Mouse (Mus musculus) gastrocnemius, adult 2 months (tissue): Measurements from ENCODE around the gene Lyrm1. TPM values are rescaled to one million over a fixed set of nuclear protein-coding genes. Genes with fewer than 3 reads are reported as not detected.

Experiments used
- DNase-seq: peaks from one replicate; pipeline ENCODE4 v3.0.0; 2022
- H3K27ac ChIP-seq: fragments of 200-600 bp; 2 replicates; pipeline ENCODE4 v1.8.1; 2022; ENCODE audit warnings: mild to moderate bottlenecking
- H3K4me3 ChIP-seq: fragments of 200-600 bp; 2 replicates; pipeline ENCODE4 v1.8.1; 2022; ENCODE audit warnings: mild to moderate bottlenecking, moderate library complexity
- CTCF ChIP-seq: fragments of 200-600 bp; IDR thresholded peaks from 2 replicates; pipeline ENCODE4 v1.8.1; 2022; ENCODE audit warnings: antibody characterized with exemption, mild to moderate bottlenecking, moderate library complexity
- intact Hi-C: fragments of 180-260 bp; cut with DNase I; formaldehyde crosslinking; loops from one replicate; pipeline ENCODE4 v1.15.1; 2025
- total RNA-seq, 2 experiments: library from RNA; stranded (reverse); gene quantifications; 2 replicates each; pipeline ENCODE4 v1.2.3; 2021

Lyrm1 gene
- total RNA-seq, 2 experiments from 2014 or later = 11.8 to 12.8 TPM

DNA sequence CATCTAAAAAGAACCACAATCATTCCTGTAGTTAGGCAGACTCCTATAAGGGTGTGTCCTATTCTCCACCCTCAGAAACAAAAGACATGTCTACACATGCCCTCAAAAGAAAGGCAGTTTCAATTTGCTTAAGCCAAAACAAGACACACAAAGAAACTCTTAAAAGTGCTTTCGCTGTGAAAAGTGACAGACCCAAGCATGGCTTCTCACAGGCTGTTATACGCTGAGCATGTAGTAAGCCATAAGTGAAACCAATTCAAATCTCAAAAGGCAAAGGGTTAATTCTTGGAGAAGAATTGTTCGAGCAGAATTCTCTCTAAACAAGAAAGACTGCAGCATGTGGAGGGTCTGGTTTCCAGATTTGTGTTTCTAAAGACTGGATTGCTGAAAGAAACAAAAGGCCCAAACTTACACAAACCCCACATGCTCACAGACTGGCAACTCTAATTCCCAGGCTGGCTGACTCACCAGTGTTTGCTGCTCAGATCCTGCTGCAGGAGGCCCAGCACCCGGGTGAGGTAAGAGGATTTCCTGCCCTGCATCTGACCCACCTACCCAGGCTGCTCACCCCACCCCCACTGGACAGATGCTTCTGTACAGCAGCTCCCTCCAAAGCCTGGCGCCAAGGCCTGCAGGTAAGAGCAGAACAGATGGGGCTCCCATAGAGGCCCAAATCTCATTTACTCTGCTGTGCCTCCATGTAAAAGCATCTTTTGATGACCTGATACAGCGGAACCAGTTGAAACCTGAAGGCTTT, 34.1 kb upstream of the Lyrm1 start:
- no peak for TF ChIP-seq CTCF
- H3K4me3 ChIP-seq = peak overlapping the region; percentile 3; the same call in 1 of the 2 replicates
- intact Hi-C loops = loop anchor here (5.0 to 10.0 kb wide), 2 partner anchors 36 to 103 kb away; partner anchors contain the start of genes Dcun1d3 and Lyrm1
- peak; percentile 62 for DNase-seq
- peak overlapping the region; percentile 78 for H3K27ac ChIP-seq

DNA sequence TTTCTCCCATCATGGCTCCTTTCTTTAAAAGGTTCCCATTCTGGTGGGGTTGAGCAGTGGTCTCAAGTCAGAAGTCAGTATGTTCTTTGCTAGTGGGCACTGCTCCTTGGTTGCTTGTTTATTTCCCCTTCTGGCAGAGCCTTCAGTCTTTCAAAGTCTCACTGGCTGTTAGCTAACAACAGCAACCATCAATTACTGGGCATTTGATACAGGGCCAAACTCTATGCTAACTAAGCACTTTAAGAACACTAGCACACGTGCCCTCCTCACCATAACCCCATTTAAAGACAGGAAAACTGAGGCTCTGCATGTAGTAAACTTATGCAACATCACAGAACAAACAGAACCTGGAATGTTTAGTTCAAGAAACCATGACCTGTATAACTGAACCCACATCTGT, 33.5 kb upstream of the Lyrm1 start:
- intact Hi-C loops = loop anchor here (5.0 to 10.0 kb wide), 2 partner anchors 35 to 103 kb away; partner anchors contain the start of genes Dcun1d3 and Lyrm1
- no peak for DNase-seq
- no peak for TF ChIP-seq CTCF
- H3K4me3 ChIP-seq = no peak overlapping the region
- H3K27ac ChIP-seq = peak overlapping the region; percentile 78

DNA sequence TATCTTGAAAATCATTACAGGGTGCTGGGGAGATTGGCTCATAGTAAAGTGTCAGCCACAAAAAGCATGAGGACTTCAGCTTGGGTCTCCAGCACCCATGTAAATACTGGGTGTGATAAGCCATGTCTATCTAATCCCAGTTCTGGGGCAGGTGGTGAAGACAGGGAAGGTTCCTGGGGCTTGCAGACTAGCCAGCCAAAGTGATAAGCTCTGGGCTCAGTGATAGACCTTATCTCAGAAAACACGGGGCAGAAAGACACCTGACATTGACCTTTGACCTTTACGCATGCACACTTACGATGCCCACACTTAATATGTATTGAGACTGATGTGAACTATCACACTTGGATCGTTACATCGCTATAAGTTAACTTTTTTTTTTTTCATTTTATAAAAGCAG, 31.2 kb upstream of the Lyrm1 start:
- Histone ChIP-seq H3K4me3 (no peak overlapping the region), H3K27ac (no peak overlapping the region)
- no peak for TF ChIP-seq CTCF
- intact Hi-C loops = loop anchor here (5.0 to 10.0 kb wide), 2 partner anchors 33 to 100 kb away; partner anchors contain the start of genes Dcun1d3 and Lyrm1
- DNase-seq = no peak

DNA sequence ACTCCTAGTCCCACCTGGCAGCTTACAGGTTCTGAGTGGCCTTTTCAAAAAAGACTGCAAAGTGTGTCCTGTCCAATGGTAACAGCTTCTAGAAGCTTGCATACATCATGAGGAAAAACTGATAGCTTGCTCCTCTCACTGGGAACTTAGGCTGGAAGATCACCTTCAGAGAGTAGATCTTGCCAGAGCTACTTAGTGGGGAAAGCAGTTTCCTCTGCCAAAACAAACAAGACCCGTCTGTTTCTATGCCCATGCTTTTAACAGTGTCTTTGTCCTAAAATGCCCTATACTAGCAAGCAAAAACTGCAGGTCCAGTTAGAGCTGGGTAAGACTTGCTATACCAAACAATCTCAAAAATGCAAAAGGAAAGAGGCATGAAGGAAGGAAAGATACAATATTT, 29.5 kb upstream of the Lyrm1 start:
- no peak for DNase-seq
- no peak overlapping the region for H3K4me3 ChIP-seq
- no peak for TF ChIP-seq CTCF
- intact Hi-C loops = loop anchor here (10.0 kb wide), 1 partner anchor 99 kb away; no protein-coding TSS in a partner anchor
- H3K27ac ChIP-seq = no peak overlapping the region

DNA sequence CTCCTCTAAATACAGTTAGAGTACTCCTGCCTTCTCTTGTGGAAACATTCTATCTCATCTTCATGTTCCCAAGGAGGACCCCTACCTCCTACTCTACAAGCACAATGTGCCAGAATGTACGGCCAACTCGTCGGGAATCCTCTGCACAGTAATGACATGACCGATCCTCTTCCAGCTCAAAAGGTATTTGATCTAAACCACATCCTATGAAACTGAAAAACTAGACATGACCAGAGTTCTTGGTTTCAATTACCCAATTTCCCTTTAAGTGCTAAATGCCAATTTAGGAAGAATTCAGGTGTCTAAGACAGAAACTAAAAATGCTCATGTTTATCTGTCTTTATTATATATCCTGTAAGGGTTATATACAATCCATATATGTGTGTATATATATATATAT, 23.5 kb upstream of the Lyrm1 start:
- Histone ChIP-seq H3K27ac (no peak overlapping the region), H3K4me3 (no peak overlapping the region)
- no peak for DNase-seq
- no peak for TF ChIP-seq CTCF
- intact Hi-C loops = no loop called here

DNA sequence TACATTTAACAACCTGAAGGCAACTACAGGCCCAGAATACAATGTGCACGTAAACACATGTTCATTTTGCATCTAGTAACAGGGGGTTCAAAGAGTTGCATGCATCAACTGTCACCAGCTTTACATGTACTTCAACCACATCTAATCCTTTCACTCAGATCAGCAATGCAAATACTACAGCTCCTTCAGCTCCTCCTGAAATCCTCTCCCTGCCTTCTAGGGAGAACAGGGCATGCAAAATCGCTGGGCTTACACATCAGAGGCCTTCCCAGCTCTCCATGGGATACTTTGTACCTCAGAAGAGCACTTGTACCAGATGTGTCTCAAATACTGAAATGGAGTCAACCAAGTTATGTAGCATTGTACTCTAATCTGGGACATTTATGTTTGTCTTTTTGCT, 22.6 kb upstream of the Lyrm1 start:
- intact Hi-C loops = no loop called here
- no peak for TF ChIP-seq CTCF
- no peak overlapping the region for H3K4me3 ChIP-seq
- no peak overlapping the region for H3K27ac ChIP-seq
- no peak for DNase-seq

DNA sequence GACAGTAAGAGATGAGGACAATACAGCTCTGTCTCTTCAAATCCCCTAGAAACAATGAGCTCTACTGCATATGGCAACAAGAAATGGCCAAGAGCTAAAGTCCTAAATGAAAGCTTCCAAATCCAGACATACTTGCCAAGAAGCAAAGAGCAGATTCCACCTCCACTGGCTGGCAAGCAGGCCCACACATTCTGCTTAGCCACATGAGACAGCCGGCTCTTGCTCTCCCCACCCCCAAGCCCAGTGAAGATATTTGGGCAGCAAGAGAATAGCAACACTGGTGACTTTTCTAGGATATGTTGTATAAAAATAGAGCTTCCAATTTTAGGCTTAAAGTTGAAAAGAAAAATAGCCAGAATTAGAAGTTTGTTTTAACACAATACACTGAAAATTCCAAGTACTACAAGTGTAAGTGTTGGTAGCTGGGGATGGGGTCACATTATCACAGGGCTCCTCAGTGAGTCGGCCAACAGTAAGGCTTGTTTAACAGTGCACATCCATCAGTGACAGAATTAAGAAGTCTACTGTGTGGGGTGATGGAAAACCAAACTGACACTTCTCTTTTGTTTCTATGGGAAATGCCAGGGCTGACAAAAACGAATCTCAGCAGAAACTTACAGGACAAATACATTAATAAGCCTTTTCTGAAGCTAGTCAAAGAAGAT, 19.8 kb upstream of the Lyrm1 start:
- TF ChIP-seq CTCF = no peak
- Histone ChIP-seq H3K27ac (peak overlapping the region; percentile 61; the same call in 1 of the 2 replicates), H3K4me3 (no peak overlapping the region)
- peak; percentile 54 for DNase-seq
- intact Hi-C loops = no loop called here

DNA sequence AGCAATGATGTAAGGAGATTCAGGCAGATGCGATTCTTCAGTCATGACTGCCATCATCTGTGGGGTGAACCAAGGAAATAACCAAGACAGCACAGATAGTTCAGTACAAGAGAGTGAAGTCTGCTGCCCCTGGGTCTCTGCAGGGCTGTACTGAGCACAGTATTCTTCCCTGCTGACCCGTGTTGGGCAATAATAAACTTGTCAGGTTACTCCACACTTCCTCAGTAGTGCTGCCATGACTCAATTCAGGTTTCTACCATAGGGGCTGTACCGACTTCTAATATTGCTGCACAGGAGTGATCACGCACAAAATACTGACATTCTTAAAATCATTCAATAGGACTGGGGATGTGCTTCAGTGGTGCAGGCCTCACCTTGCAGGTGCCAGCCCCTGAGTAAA, 16.5 kb upstream of the Lyrm1 start:
- Histone ChIP-seq H3K4me3 (no peak overlapping the region), H3K27ac (peak overlapping the region; percentile 73)
- no peak for DNase-seq
- intact Hi-C loops = no loop called here
- TF ChIP-seq CTCF = no peak

DNA sequence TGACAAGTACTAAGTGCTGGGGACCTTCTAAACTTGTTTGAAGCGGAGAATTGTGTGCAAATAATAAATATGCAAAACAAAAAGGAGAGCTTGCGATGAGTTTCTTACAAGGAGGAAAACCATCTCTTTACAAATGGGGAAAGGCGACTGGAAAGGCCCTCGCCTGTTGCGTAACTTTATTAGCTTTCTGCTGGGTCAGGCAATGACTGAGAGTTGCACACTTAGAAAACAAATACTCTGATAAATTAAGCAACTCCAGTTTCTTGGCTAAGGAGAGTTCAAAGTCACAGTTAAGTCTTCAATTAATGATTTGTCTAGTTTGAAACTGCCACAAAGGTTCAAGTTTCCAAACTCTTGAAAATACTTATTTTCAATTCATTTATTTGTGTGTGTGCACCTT, 15.3 kb upstream of the Lyrm1 start:
- H3K4me3 ChIP-seq = no peak overlapping the region
- intact Hi-C loops = no loop called here
- H3K27ac ChIP-seq = peak overlapping the region; percentile 73
- DNase-seq = peak; percentile 49
- no peak for TF ChIP-seq CTCF

DNA sequence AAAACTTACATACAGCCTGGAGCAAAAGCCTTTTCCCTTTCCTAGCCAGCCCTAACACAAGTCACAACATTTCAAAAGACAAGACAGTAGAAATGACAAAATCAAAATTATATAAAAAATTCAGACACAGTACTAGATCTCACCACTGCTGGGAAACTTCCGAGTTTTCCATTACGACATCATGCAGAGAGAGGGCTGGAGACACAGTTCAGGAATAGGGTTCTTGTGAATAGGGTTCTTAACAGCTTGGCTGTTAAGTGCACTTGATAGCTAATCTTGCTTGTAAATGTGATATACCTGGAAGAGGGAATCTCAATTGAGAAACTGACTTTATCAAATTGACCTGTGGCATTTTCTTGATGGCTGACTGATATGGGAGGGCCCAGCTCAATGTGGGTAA, 14.4 kb upstream of the Lyrm1 start:
- Histone ChIP-seq H3K27ac (peak overlapping the region; percentile 73; the same call in 1 of the 2 replicates), H3K4me3 (no peak overlapping the region)
- intact Hi-C loops = no loop called here
- no peak for TF ChIP-seq CTCF
- DNase-seq = no peak

DNA sequence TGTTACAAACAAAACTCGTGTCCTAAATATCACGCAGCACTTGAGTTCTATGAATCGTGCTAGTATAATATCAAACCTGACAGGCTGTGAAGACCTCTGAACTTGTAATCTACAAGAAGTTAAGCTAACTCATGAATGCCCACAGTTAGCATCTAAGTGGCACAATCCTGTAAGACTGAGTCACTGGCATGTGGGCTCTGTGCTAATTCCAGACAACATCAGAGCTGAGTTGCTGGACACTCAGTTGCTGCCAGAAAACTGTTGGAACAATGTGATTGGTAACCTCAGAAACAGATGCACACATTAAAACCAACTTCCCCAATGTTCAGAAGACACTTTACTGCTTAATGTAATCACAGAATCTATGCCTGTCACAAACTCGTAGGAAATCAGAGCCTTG, 7.8 kb upstream of the Lyrm1 start:
- no peak for DNase-seq
- intact Hi-C loops = no loop called here
- no peak for TF ChIP-seq CTCF
- no peak overlapping the region for H3K4me3 ChIP-seq
- no peak overlapping the region for H3K27ac ChIP-seq

DNA sequence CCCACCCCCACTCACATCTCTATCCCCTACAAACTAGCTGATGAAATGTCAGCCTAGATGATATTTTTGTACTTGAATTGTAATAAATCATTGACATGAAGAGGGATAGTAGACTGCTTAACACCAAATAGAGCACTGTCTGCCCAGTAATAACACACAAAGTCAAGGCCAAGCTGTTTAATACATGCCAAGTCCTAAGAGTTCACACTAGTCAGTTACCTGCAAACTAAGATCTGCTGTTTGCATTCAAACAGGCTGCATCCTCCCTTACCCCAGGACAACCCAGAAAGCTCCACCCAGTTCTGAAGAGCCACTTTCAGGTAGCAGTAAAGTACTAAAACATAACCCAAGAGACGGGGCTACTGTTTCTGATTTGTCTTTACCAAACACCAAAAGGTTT, 3.5 kb upstream of the Lyrm1 start:
- Histone ChIP-seq H3K4me3 (no peak overlapping the region), H3K27ac (peak overlapping the region; percentile 55)
- intact Hi-C loops = loop anchor here (5.0 kb wide), 1 partner anchor 210 kb away; the partner anchor contains the start of gene Tmem159
- TF ChIP-seq CTCF = no peak
- DNase-seq = no peak

DNA sequence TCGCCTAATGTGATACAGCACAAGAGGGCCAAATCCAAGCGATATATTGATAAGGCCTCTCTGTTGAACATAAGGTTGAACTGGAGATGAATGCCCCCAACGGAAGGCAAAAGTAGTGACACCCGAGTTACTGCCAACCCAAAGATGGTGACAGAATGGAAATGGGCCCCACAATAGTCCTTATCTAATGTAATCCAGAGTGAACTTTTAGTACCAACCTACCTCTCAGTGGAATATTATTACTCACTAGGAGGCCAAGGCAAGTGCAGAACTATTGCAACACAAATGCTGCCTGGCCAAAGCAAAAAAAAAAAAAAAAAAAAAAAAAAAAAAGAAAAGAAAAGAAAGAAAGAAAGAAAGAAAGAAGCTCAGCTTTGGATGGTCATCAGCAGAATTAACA, 2.9 kb upstream of the Lyrm1 start:
- TF ChIP-seq CTCF = no peak
- DNase-seq = no peak
- Histone ChIP-seq H3K27ac (peak overlapping the region; percentile 100), H3K4me3 (peak overlapping the region; percentile 93; the same call in 1 of the 2 replicates)
- intact Hi-C loops = loop anchor here (5.0 kb wide), 1 partner anchor 210 kb away; the partner anchor contains the start of gene Tmem159
